Mouse (Mus musculus): ENCODE data around the gene Dcbld1. TPM values are rescaled to one million over a fixed set of nuclear protein-coding genes. Genes with fewer than 3 reads are reported as not detected.
"Not testable (repeated sequence)": the region's sequence is repeated elsewhere in the genome, so short reads cannot be mapped to it uniquely, and the experiment has no call there.

Dcbld1 gene
- total and polyA plus RNA-seq, 3 experiments = under 0.01 TPM; not detected in 2

- DNase-seq (ENCODE audit: low spot score) (no peak), ATAC-seq (ENCODE audit: extremely low read depth, insufficient number of reproducible peaks, low FRiP score, poor library complexity, severe bottlenecking) (no peak)
- TF ChIP-seq POLR2AphosphoS5 (IDR thresholded peaks at IDR 0.05; ENCODE audit: insufficient replicate concordance, low read depth, low read length) (no peak), TAL1 (conservative IDR thresholded peaks at IDR 0.05; ENCODE audit: low read depth, low read length) (no peak)
These were observed 75.8 kb downstream of the Dcbld1 start for GRCm38 (mm10) chr10:52309196-52309595.

GRCm38 (mm10) chr10:52319506-52320286 is 86.3 kb downstream of the Dcbld1 start:
- Histone ChIP-seq H3K4me3 (ENCODE audit: low read depth, low read length) (no peak overlapping the region), H3K9me3 (replicated peaks) (no peaks in the 10 kb centered on the region), H3K4me1 (ENCODE audit: insufficient read depth, low read depth, low read length) (no peaks in the 10 kb centered on the region), H3K27me3 (ENCODE audit: insufficient read depth, low read length) (no peaks in the 10 kb centered on the region), H3K36me3 (replicated peaks) (no peaks in the 10 kb centered on the region)
- ATAC-seq (ENCODE audit: extremely low read depth, insufficient number of reproducible peaks, low FRiP score, poor library complexity, severe bottlenecking) (no peak), DNase-seq (ENCODE audit: low spot score) (no peak)
- TF ChIP-seq GATA2 (IDR thresholded peaks at IDR 0.05; ENCODE audit: borderline replicate concordance, low read depth, low read length) = no peak
- TF ChIP-seq GATA1 (IDR thresholded peaks at IDR 0.05; ENCODE audit: borderline replicate concordance, low read length) = no peak
- TF ChIP-seq TAL1 (conservative IDR thresholded peaks at IDR 0.05; ENCODE audit: low read depth, low read length) = no peak
- no peak for TF ChIP-seq POLR2AphosphoS5 (IDR thresholded peaks at IDR 0.05; ENCODE audit: insufficient replicate concordance, low read depth, low read length)
- TF ChIP-seq CTCF (IDR thresholded peaks at IDR 0.05; ENCODE audit: low read depth, low read length) = no peak

More at GRCm38 (mm10) chr10:52309196-52309595, 75.8 kb downstream of the Dcbld1 start:
- Histone ChIP-seq H3K36me3 (replicated peaks) (no peaks in the 10 kb centered on the region), H3K9me3 (replicated peaks) (no peaks in the 10 kb centered on the region), H3K4me1 (ENCODE audit: insufficient read depth, low read depth, low read length) (no peaks in the 10 kb centered on the region), H3K4me3 (ENCODE audit: low read depth, low read length) (no peak overlapping the region), H3K27me3 (ENCODE audit: insufficient read depth, low read length) (no peaks in the 10 kb centered on the region)

- H3K4me1 ChIP-seq (ENCODE audit: insufficient read depth, low read depth, low read length) = no peaks in the 10 kb centered on the region
- no peak for TF ChIP-seq POLR2AphosphoS5 (IDR thresholded peaks at IDR 0.05; ENCODE audit: insufficient replicate concordance, low read depth, low read length)
- TF ChIP-seq CTCF (IDR thresholded peaks at IDR 0.05; ENCODE audit: low read depth, low read length) = no peak
- no peak for TF ChIP-seq GATA1 (IDR thresholded peaks at IDR 0.05; ENCODE audit: borderline replicate concordance, low read length)
- TF ChIP-seq TAL1 (conservative IDR thresholded peaks at IDR 0.05; ENCODE audit: low read depth, low read length) = no peak
- TF ChIP-seq GATA2 (IDR thresholded peaks at IDR 0.05; ENCODE audit: borderline replicate concordance, low read depth, low read length) = no peak
- no peaks in the 10 kb centered on the region for H3K9me3 ChIP-seq (replicated peaks)
- no peak overlapping the region for H3K4me3 ChIP-seq (ENCODE audit: low read depth, low read length)
- DNase-seq (ENCODE audit: low spot score) = no peak
- H3K36me3 ChIP-seq (replicated peaks) = no peaks in the 10 kb centered on the region
- no peak for ATAC-seq (ENCODE audit: extremely low read depth, insufficient number of reproducible peaks, low FRiP score, poor library complexity, severe bottlenecking)
- H3K27me3 ChIP-seq (ENCODE audit: insufficient read depth, low read length) = no peaks in the 10 kb centered on the region
These were observed 88.5 kb downstream of the Dcbld1 start for GRCm38 (mm10) chr10:52321918-52322317.

DNA sequence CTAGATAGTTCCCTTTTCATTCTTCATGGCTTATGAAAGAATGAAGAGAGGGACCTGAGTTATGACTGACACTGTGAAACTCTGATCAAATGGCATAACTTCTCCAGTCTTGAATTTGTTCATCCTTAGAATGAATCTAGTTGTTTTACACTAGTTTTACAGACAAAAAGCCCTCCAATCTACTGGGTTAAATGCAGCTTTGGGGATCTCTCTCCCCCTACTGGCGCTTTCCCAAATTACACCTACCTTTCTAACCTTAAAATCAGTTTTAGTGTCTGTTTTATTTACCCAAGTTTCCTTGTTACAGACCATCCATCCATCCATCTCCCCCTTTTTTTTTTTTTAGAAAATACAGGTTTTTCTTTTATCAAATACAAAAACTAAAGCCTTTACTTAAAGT is 97.6 kb downstream of the Dcbld1 start:
- Histone ChIP-seq H3K4me1 (ENCODE audit: insufficient read depth, low read depth, low read length) (no peaks in the 10 kb centered on the region), H3K9me3 (replicated peaks) (no peaks in the 10 kb centered on the region), H3K4me3 (ENCODE audit: low read depth, low read length) (no peak overlapping the region), H3K27me3 (ENCODE audit: insufficient read depth, low read length) (no peaks in the 10 kb centered on the region), H3K36me3 (replicated peaks) (peaks cover 7% of the 10 kb centered on the region)
- ATAC-seq (ENCODE audit: extremely low read depth, insufficient number of reproducible peaks, low FRiP score, poor library complexity, severe bottlenecking) (no peak), DNase-seq (ENCODE audit: low spot score) (no peak)
- TF ChIP-seq POLR2AphosphoS5 (IDR thresholded peaks at IDR 0.05; ENCODE audit: insufficient replicate concordance, low read depth, low read length) (no peak), GATA1 (IDR thresholded peaks at IDR 0.05; ENCODE audit: borderline replicate concordance, low read length) (no peak), GATA2 (IDR thresholded peaks at IDR 0.05; ENCODE audit: borderline replicate concordance, low read depth, low read length) (no peak), TAL1 (conservative IDR thresholded peaks at IDR 0.05; ENCODE audit: low read depth, low read length) (no peak), CTCF (IDR thresholded peaks at IDR 0.05; ENCODE audit: low read depth, low read length) (peak; percentile 23; the same call in 1 of the 2 replicates)

GRCm38 (mm10) chr10:52343324-52343723 is 109.9 kb downstream of the Dcbld1 start:
- not testable (repeated sequence) for H3K4me3 ChIP-seq (ENCODE audit: low read depth, low read length); ATAC-seq (ENCODE audit: extremely low read depth, insufficient number of reproducible peaks, low FRiP score, poor library complexity, severe bottlenecking); H3K27me3 ChIP-seq (ENCODE audit: insufficient read depth, low read length); DNase-seq (ENCODE audit: low spot score); H3K4me1 ChIP-seq (ENCODE audit: insufficient read depth, low read depth, low read length); H3K9me3 ChIP-seq (replicated peaks)
- H3K36me3 ChIP-seq (replicated peaks) = peaks cover 49% of the 10 kb centered on the region

DNA sequence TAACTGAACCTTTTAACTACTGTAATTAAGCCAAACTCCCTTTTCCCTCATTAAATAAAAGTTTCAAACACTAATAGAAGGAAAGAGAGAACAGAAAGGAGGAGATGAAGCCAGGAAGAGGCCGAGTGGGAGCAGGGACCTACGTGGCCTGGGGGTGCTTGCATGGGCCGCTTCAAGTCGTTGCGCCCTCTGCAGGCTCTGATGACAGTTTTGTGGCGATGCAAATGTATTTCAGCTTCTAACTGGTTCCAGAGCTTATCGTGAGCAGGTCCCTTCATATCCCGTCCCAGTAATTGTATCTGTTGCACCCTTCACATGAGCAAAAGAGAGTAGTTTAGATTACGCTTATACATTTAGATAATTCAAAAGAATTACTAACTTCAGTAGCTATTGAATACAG is 119.8 kb downstream of the Dcbld1 start:
- H3K27me3 ChIP-seq (ENCODE audit: insufficient read depth, low read length) = no peaks in the 10 kb centered on the region
- H3K4me1 ChIP-seq (ENCODE audit: insufficient read depth, low read depth, low read length) = no peaks in the 10 kb centered on the region
- ATAC-seq (ENCODE audit: extremely low read depth, insufficient number of reproducible peaks, low FRiP score, poor library complexity, severe bottlenecking) (no peak), DNase-seq (ENCODE audit: low spot score) (no peak)
- no peaks in the 10 kb centered on the region for H3K9me3 ChIP-seq (replicated peaks)
- H3K36me3 ChIP-seq (replicated peaks) = peaks cover 39% of the 10 kb centered on the region
- H3K4me3 ChIP-seq (ENCODE audit: low read depth, low read length) = no peak overlapping the region
- no peak for TF ChIP-seq TAL1 (conservative IDR thresholded peaks at IDR 0.05; ENCODE audit: low read depth, low read length)
- TF ChIP-seq CTCF (IDR thresholded peaks at IDR 0.05; ENCODE audit: low read depth, low read length) = no peak
- no peak for TF ChIP-seq GATA1 (IDR thresholded peaks at IDR 0.05; ENCODE audit: borderline replicate concordance, low read length)
- no peak for TF ChIP-seq GATA2 (IDR thresholded peaks at IDR 0.05; ENCODE audit: borderline replicate concordance, low read depth, low read length)
- no peak for TF ChIP-seq POLR2AphosphoS5 (IDR thresholded peaks at IDR 0.05; ENCODE audit: insufficient replicate concordance, low read depth, low read length)
